Mouse (Mus musculus) R1 (cell line): ENCODE measurements around the gene Ccdc93.

ENCODE experiments used
- DNase-seq: peaks from one replicate; pipeline ENCODE4 v3.0.0-alpha.2; 2018; ENCODE audit warnings: low read depth, low spot score

Gene Ccdc93

DNA sequence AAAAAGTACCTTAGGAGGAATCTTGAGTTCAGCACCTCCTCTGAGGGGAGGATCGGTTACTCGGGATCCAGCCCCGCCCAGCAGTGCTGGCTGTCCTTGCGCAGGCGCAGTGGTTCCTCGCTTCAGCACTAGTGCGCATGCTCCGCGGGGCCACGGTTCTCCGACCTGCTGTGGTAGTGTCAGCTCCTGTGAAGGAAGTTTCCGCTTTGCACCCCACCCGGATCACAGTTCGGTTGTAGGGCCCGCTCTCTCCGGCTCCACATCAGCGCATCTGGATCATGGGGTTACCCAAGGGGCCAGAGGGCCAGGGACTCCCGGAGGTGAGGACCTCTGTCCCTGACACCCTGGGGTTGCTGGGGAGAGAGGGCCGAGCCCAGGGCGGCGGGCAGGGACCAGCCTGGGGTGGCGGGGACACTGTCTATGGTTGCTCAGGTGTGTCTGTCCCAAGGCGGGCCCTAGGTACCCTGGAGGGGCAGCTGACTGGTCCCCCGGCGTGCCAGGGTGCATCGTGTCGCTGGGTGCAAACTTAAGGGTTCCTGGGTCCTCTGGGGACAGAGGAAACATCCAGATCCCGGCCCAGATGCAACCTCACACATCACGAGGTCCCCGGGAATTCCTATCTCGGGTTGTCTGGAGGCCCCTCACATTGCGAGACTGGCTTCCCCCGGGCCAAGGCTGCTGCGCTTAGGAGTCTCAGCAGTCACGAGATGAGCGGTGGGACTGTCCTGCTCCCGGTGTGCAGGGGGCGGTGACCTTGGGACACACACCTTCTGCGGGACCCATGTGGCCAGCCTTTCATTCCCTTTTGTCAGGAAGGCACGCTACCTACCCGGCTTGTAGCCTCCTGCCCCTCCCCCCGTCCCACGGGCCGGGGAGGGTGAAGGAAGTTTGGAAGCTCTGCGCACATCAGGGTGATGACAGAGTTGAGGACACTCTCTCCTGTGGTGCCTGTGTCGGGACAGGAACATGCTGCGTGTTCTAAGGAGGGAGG is at the start of gene Ccdc93:
Ccdc93 (plus strand) TSS at position 112 of the 991 bp plus-strand sequence.
- DNase-seq = peak; percentile 94

DNA sequence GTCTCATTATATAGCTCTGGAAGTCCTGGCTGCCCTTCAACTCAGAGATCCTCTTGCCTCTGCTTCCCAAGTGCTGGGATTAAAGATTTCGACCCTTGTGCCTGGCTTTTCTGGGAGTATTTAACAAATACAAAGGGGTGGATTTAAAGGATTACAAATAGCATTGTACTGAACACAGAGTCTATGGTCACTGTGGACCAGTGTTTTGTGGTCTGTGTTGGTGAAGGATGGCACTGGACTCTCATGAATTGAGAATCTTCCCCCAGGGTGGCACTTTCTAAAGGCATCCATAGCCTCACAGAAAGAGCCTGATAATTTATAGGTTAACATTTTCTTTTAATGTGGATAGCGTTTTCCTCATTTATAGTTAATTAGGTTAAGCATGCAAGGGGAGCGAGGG is 49.3 kb upstream of the Ccdc93 start:
- no peak for DNase-seq

DNA sequence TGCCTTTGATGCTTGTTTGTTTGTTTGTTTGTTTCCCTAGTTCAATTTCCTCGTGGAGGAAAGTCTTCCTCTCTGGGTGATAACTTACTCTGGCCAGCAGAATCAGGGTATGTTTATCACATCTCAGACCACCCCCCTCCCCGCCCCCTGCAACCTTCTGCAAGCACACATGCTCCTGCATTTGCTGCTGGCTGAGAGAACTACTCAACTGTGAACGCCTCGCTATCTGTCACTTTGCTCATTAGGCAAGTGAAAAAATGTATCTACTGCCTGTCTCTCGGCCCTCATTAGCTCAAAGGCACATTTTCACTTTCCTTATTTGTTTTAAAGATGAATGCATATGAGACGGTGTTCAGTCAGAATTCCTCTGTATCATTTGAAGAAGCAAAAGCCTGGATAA is 42.5 kb upstream of the Ccdc93 start:
- DNase-seq = no peak

DNA sequence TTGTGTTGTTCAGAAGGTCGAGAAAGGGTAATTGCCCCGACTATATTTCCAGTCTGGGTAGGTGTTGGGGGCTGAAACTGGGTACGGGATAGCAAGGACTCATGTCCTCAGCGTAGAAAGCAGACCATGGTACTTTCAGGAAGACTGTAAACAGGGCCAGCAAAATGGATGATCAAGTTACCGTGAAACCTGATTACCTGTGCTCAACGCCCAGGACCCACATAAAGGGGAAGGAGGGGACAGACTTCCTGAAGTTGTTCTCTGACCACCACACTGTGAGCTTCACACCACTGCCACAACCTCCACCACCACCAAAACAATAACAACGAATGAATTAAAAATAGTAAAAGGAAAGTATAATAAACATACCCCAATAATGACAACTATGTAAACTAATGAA is 42.1 kb upstream of the Ccdc93 start:
- DNase-seq = no peak

DNA sequence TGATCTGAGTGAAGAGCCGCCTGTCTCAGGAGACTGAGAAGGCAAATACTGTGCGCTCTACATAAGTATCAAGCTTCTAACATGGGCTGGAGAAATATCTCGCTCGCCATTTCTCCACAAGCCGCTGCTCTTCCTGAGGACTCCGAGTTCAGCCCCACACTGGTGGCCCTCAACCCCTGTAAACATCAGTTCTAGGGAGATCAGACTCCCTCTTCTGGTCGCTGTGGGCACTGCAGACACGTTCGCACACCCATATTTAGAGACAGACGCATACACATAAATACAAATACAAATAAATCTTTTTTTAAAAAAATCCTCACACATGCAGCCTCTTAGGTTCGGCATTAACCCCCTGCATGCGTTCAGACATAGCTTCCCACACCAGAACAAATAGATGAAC is 41.3 kb upstream of the Ccdc93 start:
- DNase-seq = peak; percentile 70

DNA sequence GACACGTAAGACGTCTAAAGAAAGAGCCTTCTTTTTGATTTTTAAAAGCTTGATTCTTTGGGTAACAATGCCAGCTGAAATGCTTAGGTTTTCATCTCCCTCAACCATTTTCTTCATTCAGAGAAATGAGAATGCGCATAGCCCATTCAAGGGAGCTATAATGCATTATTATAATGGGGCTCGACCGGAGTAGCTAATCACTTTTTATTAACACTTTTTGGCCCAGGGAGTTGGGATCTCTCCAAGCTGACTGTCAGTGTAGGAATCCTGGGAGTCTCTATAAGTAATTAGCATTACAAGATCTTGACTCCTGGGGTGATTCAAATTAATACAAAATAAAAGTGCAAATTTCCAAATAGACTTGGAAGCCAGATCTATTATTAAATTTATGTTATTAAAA is 40.8 kb upstream of the Ccdc93 start:
- no peak for DNase-seq

DNA sequence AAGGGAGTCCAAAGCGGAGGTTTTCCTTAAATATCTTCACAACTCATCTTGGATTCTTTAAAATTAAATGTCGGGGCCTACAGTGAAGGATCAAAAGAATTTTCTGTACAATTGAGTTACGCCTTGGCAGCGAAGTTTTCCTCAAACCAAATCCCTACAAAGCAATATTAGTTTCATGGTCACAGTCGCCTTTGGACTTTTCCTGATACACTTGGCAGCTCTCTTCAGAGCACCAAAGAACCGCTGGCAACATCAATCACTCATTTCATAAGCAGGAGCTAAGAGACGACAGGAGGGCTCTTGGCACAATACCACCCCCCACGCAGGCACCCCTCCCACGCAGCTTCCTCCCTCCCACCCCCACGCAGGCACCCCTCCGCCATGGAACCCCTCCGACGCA is 40.4 kb upstream of the Ccdc93 start:
- DNase-seq = no peak

DNA sequence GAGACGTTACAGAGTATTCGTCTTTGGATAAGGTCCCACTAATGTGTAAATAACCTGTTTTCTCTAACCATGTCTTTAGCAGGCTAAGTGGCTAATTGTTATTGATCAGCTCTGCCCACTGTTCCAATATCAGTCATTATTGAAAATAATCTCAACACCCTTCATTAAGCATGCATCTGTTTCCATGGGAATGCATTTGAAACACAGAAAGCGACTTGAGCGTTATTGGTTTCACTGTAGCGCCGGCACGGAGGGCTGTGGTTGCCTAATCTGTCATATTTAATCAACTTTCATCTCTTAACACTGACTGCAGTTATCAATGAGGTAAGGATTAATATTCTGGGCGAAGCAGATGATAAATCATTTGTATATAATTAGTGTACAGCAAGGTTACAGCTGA is 40.0 kb upstream of the Ccdc93 start:
- DNase-seq = no peak

DNA sequence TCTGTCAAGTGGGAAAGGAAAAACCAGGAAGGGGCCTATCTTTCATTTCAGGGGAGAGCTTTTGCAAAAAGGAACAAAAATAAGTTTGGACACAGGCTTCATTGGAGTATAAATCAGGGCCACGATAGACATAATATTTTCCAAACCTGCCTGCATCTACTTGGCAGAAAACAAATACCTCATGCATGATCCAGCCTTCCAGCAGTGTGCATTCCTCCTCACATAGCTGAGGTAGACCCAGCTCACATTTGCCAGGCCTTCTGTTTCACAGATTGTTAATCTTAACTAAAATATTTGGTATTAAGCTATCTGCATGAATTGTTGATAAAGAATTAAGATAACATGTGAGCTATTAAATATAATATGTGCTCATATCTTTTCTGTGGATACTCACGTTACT is 37.7 kb upstream of the Ccdc93 start:
- DNase-seq = no peak

DNA sequence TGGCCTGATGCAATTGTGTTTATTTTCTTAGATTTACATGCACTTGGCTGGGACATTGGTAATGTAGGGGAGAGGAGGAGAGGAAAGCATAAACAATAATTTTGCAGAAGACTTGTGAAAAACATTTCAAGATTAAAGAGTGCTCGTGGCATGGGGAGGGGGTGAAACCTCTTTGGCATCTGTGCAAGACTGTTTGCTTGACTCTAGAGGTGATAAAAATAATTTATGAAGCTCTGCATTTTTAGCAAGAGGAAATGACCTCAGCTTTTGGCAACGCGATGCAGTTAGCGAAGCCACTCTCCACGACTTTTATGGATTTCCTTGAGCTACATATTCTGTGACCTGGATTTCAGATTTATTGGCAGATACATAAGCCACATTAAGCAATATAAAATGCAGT is 36.1 kb upstream of the Ccdc93 start:
- no peak for DNase-seq

DNA sequence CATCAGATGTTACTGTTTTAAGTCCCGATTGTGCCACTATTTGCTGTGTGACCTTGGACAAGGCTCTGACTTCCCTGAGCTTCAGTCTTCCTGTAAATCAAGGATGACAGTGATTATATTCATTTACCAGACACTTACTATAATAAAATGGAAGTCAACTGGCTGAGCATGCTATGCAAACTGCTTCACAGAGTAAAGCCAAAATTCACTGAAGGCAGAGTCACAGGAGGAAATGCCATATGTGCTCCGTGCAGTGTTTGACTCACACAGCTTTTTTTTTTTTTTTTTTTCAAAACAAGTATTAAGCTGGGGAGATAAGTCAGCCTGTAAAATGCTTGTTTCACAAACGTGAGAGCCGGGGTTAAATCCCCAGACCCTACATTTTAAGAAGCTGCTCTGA is 34.3 kb upstream of the Ccdc93 start:
- DNase-seq = no peak

DNA sequence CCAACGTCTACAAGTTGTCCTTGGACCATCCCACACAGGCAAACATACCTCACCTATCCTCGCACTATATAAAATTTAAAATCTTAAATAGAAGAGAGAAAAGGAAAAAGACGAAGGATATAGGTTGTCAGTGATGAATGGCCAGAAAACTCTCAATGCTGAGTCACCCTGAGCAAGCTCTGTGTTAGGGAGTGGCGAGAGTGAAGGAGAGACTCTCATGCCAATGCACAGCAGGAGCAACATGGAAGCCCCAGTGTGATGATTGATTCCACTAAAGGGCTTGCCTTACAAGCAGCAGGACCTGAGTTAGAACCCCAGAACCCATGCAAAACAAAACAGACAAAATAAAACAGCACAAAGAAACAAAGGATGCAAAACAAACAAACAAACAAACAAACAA is 32.6 kb upstream of the Ccdc93 start:
- DNase-seq = peak; percentile 62

DNA sequence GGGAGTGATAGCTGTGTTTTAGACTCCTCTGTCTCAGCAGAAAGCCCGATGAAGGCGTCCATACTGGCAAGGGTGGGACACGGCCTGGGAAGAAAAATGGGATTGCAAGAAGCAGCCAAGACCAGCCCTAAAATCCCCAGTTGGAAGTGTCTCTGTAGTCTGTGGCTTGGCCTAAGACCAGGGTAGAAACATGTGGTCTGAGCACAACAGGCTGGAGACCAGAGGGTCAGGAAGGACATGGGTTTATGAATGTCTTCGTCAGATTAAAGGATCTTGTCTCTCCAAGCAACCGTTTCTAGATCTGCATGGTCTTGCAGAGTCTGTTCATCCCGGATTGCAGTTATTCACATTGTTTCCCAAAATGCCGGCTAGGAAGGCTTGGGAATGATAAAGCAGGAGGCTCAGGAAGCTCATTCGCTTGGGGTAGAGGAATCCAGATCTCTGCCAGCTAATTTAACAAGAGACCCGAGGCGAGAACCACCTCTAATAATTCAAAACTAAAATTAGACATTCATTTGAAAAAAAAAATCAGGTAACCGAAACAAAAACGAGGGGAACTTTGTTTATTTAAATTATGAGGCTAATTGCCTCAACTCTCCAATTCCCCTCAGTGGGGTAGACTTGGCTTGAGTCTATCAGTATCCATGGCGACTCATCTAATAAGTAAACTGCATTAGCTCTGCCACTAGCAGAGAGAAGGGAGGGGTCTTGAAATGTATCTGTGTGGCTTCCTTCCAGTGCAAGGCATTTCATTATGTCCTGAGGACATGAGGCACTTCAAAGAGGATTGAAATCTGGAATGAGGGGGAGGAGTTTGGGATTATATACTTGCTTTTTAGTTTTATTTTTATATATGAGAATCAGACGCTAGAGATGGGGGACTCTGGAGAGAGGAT is 31.6 kb upstream of the Ccdc93 start:
- DNase-seq = no peak

DNA sequence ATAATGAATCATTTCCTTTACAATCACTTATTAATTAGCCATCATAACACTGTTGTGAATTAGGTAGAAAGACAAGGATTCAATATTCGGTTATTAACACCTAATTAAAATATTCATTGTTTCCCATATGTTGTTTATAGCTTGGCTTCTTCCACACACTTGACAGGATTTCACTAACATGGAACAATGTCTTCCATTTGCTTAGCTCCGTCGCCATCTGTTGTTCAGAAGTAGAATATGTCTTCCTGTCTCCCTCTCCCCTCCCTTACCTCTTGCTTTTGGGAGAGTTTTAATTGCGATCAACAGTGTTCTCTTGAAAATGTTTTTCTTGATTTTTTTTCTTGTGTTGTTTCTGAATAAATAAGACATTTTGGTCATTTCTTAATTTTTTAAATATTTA is 30.6 kb upstream of the Ccdc93 start:
- peak; percentile 17 for DNase-seq

DNA sequence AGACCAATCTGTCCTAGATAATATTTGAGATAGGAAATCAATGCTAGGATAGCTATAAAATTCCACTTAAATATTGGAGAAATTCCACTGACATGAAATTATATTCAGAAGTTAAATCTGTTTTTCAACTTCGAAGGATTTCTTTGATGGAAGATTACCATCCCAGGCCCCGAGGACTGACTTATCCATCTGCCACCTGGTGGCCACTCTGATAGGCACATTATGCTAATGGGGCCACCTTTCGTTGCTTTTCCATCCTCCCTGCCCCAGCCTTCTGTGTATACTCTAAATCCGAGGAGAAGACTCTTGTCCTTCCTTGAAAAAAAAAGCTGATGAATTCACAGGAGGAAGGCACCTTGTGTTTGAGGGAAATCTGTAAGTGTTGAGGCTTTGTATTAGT is 11.8 kb upstream of the Ccdc93 start:
- DNase-seq = peak; percentile 83

DNA sequence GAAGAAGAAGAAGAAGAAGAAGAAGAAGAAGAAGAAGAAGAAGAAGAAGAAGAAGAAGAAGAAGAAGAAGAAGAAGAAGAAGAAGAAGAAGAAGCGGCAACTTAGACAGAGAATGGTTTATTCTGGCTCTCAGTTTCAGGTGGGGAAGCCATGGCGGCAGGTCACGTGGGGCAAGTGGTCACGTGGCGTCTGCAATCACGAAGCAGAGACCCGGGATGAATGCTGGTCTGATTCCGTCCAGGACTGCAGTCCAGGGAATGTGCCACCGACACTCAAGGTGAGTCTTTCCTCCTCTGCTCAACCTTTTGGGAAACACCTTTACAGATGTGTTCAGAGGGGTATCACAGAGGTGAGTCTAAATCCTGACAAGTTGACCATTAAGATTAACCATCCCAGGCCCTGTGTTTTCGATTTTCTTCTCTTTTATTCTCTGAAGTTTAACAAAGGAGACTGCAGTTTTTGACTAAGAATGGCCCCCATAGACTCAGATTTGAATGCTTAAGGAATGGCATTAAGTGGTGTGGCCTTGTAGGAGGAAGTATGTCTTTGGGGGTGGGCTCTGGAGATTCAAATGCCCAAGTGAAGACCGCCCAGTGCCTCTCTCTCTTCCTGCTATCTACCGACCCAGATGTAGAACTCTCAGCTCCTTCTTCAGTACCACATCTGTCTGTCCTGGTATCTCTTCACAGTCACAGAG is 11.1 kb upstream of the Ccdc93 start:
- peak; percentile 56 for DNase-seq

DNA sequence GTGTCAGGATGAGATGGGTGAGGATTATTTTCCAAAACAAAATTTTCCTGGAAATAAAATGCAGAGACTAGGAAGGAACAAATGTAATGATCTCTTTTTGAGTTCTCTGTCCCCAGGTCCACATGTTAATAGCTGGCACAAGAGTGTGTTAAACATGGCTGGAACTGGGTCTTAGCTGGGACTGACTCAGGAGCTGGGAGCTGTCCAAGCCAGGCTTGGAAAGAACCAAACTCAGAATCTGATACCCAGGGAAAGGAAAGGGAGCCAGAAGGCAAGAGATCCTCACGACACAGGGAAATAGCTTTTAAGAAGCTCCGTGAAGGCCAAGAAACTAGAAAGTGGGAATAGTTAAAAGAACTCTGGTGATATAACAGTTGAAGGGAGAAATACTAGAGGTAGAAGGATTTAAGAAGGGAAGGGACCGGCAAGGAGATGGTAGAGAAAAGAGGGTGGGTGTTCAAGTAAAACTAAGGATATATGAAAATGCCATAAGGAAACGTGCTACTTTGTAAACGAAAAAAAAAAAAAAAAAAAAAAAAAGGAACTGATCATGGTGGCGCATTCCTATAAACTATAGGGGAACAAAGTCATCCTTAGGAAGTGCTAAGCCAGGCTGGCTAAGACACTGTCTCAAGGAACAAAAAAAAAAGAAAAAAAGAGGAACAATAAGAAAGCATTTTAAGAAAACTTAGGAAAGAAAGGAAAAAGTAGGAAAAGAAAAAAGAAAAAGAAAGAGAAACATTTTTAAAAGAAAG is 489 bp upstream of the Ccdc93 start:
- no peak for DNase-seq

DNA sequence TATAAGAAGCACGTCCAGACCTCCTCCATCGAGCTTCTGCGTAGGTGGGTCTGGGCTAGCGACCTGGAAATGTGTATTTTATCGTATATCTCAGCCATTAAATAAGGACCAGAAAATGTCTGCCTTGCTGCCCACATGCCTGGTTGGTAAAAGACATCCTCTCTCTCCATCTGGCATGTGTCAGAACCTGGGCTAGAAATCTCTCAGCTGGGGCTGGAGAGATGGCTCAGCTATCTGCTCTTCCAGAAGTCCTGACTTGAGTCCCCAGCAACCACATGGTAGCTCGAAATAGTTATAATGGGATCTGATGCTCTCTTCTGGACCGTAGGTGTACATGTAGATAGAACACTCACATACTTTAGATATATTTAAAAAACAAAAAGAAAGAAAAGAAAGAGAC is 5.1 kb downstream of the Ccdc93 start:
- no peak for DNase-seq

DNA sequence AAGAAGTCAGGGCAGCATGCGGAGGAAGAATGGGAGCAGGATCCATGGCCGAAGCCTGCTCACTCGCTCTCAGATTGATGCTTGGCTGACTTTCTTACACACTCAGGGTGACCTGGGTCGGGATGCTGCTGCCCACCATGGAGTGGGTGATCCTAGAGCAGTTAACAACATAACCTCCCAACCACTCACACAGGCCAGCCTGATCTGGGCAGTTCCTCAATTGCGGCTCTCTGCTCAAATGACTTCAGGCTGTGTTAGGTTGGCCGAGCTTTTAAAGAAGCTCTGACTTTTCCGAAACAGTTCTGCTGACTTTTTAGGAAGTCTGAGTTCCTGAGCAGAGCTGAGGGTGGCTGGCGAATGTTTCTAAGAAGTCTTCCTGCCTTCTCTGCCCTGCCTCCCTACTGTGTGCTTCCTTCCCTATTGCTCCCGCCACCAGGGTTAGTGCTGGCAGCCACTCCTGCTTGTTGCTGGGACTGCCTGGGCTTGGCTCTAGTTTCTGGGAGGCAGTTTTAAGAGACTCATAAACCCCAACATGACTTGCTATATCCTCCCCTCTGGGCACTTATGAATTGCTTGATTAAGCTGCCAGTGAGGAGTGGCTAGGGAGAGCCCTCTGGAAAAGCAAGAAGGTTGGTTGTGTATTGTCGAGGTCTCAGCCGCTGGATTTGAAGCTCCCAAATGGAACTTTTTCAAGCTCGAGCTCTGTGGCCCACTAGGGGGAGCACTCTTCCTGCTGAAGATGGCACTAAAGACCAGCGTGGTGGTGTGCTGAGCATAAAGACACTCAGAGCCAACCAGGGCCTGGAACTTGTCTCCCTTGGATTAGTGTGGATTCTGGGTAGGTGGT is 9.9 kb downstream of the Ccdc93 start:
- DNase-seq = peak; percentile 83

DNA sequence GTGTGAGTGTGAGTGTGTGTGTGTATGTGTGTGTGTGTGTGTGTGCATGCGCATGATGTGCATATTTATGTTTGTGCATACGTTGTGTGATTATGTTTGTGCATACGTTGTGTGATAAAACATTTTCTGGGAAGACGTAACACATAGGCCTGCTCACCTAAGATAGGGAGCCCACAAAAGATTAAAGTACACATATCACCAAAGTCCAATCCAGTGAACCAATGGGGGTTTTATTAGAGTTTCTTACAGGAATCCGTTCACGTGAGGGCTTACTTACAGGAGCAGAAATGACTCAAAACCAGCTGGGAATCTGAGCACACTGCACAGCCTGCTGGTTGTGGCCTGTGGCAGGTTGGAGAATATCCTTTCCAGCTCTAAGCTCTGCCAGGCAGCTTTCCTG is 13.3 kb downstream of the Ccdc93 start:
- no peak for DNase-seq
